Mouse (Mus musculus): ENCODE measurements around the gene Fuom. TPM values are rescaled to one million over a fixed set of nuclear protein-coding genes. Genes with fewer than 3 reads are reported as not detected.
A peak's percentile ranks its signal among the peaks of the same experiment; 100 is the strongest.

Gene Fuom
- polyA plus RNA-seq, 1 experiment from 2014 or later: 7.6 TPM

DNA sequence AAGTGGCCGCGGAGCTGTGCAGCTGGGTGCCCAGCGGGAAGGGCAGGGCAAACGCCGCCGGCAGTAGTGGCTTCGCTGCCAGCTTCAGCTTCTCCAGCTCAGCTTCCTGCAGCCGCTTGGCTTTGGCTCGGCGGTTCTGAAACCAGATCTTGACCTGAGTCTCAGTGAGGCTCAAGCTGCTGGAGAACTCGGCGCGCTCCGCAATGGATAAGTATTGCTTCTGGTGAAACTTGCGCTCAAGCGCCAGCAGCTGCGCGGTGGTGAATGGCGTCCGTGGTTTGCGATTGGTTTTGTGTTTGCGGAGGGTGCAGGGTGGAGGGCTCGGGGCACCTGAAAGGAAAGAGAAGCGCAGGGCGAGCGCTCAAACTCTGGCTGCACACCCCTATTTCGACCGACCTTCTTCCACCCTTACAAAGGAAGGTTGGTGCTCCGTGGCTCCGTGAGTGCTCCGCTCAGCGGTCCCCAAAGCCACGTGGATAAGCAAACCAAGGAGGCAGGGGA is 54.4 kb downstream of the Fuom start:
- Histone ChIP-seq H3K4me3 (peak overlapping the region; percentile 34), H3K4me2 (peak overlapping the region; percentile 64), H3K4me1 (peaks cover 13% of the 10 kb centered on the region), H3K9ac (no peak overlapping the region), H3K9me3 (replicated peaks) (no peaks in the 10 kb centered on the region), H3K27me3 (replicated peaks) (peaks cover 90% of the 10 kb centered on the region), H3K27ac (no peak overlapping the region), H3K36me3 (no peaks in the 10 kb centered on the region)
- 2% methylated on average over 33 of the region's 33 CpGs for WGBS (ENCODE audit: insufficient replicate concordance)
- ATAC-seq: no peak

Other genes with a start within 250 kb of the Fuom start
- 0.05 TPM in 1 of 2 replicates, not detected in the other for gene Kndc1, start 207.7 kb downstream of the Fuom start, polyA plus RNA-seq (2016; fragmentation: Nextera tagmentation; extraction: Ambion mirVana)
- gene Utf1, start 158.7 kb downstream of the Fuom start, polyA plus RNA-seq (2016; fragmentation: Nextera tagmentation; extraction: Ambion mirVana): not detected in 2 replicates
- gene 6430531B16Rik, start 123.7 kb downstream of the Fuom start, polyA plus RNA-seq (2016; fragmentation: Nextera tagmentation; extraction: Ambion mirVana): not detected in 2 replicates
- 0.61 and 0.83 TPM in 2 replicates for gene Adam8, start 109.9 kb downstream of the Fuom start, polyA plus RNA-seq (2016; fragmentation: Nextera tagmentation; extraction: Ambion mirVana)
- 28.7 and 29.6 TPM in 2 replicates for gene Zfp511, start 66.0 kb downstream of the Fuom start, polyA plus RNA-seq (2016; fragmentation: Nextera tagmentation; extraction: Ambion mirVana)
- 36.6 and 38.3 TPM in 2 replicates for gene Tubgcp2, start 65.8 kb downstream of the Fuom start, polyA plus RNA-seq (2016; fragmentation: Nextera tagmentation; extraction: Ambion mirVana)
- gene Msx3, start 53.4 kb downstream of the Fuom start, polyA plus RNA-seq (2016; fragmentation: Nextera tagmentation; extraction: Ambion mirVana): not detected in 2 replicates
- 0.33 and 0.38 TPM in 2 replicates for gene Caly, start 19.9 kb downstream of the Fuom start, polyA plus RNA-seq (2016; fragmentation: Nextera tagmentation; extraction: Ambion mirVana)
- not detected in 2 replicates for gene Prap1, start 9.0 kb downstream of the Fuom start, polyA plus RNA-seq (2016; fragmentation: Nextera tagmentation; extraction: Ambion mirVana)
- gene Paox, start 13.4 kb upstream of the Fuom start, polyA plus RNA-seq (2016; fragmentation: Nextera tagmentation; extraction: Ambion mirVana): 11.0 and 11.5 TPM in 2 replicates
- gene Echs1, start 14.0 kb upstream of the Fuom start, polyA plus RNA-seq (2016; fragmentation: Nextera tagmentation; extraction: Ambion mirVana): 78.4 and 78.7 TPM in 2 replicates
- 25.4 and 25.6 TPM in 2 replicates for gene Mtg1, start 35.1 kb upstream of the Fuom start, polyA plus RNA-seq (2016; fragmentation: Nextera tagmentation; extraction: Ambion mirVana)
- 0.04 TPM in 1 of 2 replicates, not detected in the other for gene Sprn, start 52.4 kb upstream of the Fuom start, polyA plus RNA-seq (2016; fragmentation: Nextera tagmentation; extraction: Ambion mirVana)
- not detected in 2 replicates for gene Olfr522, start 62.3 kb upstream of the Fuom start, polyA plus RNA-seq (2016; fragmentation: Nextera tagmentation; extraction: Ambion mirVana)
- not detected in 2 replicates for gene Olfr523, start 70.8 kb upstream of the Fuom start, polyA plus RNA-seq (2016; fragmentation: Nextera tagmentation; extraction: Ambion mirVana)
- not detected in 2 replicates for gene Olfr524, start 103.5 kb upstream of the Fuom start, polyA plus RNA-seq (2016; fragmentation: Nextera tagmentation; extraction: Ambion mirVana)
- gene Cd163l1, start 115.8 kb upstream of the Fuom start, polyA plus RNA-seq (2016; fragmentation: Nextera tagmentation; extraction: Ambion mirVana): 0.08 TPM in 1 of 2 replicates, not detected in the other
- not detected in 2 replicates for gene 5830411N06Rik, start 144.8 kb upstream of the Fuom start, polyA plus RNA-seq (2016; fragmentation: Nextera tagmentation; extraction: Ambion mirVana)
- gene Olfr525, start 218.4 kb upstream of the Fuom start, polyA plus RNA-seq (2016; fragmentation: Nextera tagmentation; extraction: Ambion mirVana): not detected in 2 replicates
- gene Olfr527, start 231.6 kb upstream of the Fuom start, polyA plus RNA-seq (2016; fragmentation: Nextera tagmentation; extraction: Ambion mirVana): not detected in 2 replicates